In the genomic region with DNA sequence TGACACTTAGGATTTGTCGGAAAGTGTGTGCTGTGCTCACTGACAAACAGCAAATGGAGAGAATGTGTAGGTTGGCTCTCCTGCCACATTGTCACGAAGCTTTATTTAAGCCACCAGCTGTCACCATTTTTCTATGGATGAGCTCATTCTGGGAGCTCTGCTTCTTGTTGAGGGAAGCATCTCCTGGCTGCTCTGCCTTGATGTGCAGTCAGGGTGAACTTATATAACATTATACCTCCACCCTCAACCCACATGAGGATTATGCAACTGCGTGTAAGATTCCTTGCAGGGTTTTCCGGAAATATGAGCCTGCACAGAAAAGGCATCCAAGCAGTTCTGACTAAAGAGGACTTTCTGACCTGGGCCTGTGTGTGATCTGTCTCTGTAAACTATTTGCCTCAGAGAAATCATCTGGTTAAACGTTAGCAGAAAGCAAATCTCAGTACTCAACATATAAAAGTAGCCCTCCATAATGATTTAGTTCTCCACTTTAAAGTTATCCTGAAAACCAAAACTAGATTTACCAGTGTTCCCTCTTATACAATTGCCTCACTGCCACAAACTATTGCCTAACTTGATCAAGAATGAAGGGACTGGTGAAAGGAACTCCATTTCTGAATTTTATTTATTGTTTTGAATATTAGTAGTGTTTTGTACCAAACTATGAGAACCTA, we compare ENCODE assay signal across 10 mouse cellular contexts. TPM values are rescaled to one million over a fixed set of nuclear protein-coding genes. Genes with fewer than 3 reads are reported as not detected.
A peak's percentile ranks its signal among the peaks of the same experiment; 100 is the strongest.
DNase-seq lines count a peak whose midpoint lies in the region; ATAC-seq and TF ChIP-seq lines count a peak whose summit lies in the region.
"Had no signal": no experiment of that assay in that cellular context is flagged by ENCODE, and none has a peak within 500 bp of the region (broad histone marks: within the 10 kb centered on the region; RNA-seq: fewer than 3 reads in every experiment).

No protein-coding gene starts in this region.

- H3K36me3 ChIP-seq in kidney, embryonic 15.5 days = no peaks in the 10 kb centered on the region
- no peaks in the 10 kb centered on the region for H3K36me3 ChIP-seq in forebrain, embryonic 13.5 days (ENCODE audit: poor library complexity, severe bottlenecking)
- H3K36me3 ChIP-seq: liver, embryonic 13.5 days had no signal

- H3K4me1 ChIP-seq in embryonic fibroblast, embryonic 13.5 days (ENCODE audit: control insufficient read depth, insufficient read depth, low read length) = no peaks in the 10 kb centered on the region
- H3K4me1 ChIP-seq in kidney, embryonic 15.5 days = peaks cover 5% of the 10 kb centered on the region; the same call in 1 of the 2 replicates
- H3K4me1 ChIP-seq in forebrain, embryonic 13.5 days = no peaks in the 10 kb centered on the region
- H3K4me1 ChIP-seq: liver, embryonic 13.5 days had no signal

- no peak overlapping the region for H3K9ac ChIP-seq in kidney, embryonic 15.5 days
- H3K9ac ChIP-seq in forebrain, embryonic 13.5 days = no peak overlapping the region
- H3K9ac ChIP-seq: liver, embryonic 13.5 days had no signal

- no peak for TF ChIP-seq CTCF in embryonic fibroblast, embryonic 13.5 days (IDR thresholded peaks at IDR 0.05; ENCODE audit: borderline replicate concordance, insufficient read depth, low read length)

- intact Hi-C loops in left cerebral cortex, postnatal 36 days (cut with DNase I) = loop anchor here (5.0 kb wide), 2 partner anchors 59 to 81 kb away; no protein-coding TSS in a partner anchor
- intact Hi-C loops in heart, postnatal 25 days (cut with DNase I) = no loop called here
- intact Hi-C loops in heart, postnatal 36 days (cut with DNase I) = no loop called here

- peak; percentile 70 to 86 for DNase-seq in layer of hippocampus, adult 18-20 months (ENCODE audit: low spot score in 2 of 2)
- DNase-seq in layer of hippocampus, postnatal 25 days (ENCODE audit: extremely low spot score in 1 of 2, low spot score in 1 of 2) = no peak
- peak; percentile 74 to 75 for DNase-seq in left cerebral cortex, postnatal 36 days (ENCODE audit: low spot score in 2 of 2)
- DNase-seq in heart, postnatal 25 days (ENCODE audit: low spot score) = no peak
- no peak for DNase-seq in heart, postnatal 36 days
- DNase-seq: adrenal gland, adult 2 months; liver, embryonic 13.5 days had no signal

- 46% methylated on average over 5 of the region's 5 CpGs for WGBS in kidney, embryonic 15.5 days
- 82% methylated on average over 5 of the region's 5 CpGs for WGBS in forebrain, embryonic 13.5 days

- H3K27ac ChIP-seq in embryonic fibroblast, embryonic 13.5 days (ENCODE audit: insufficient read depth, low read length) = peak overlapping the region; percentile 30
- H3K27ac ChIP-seq in kidney, embryonic 15.5 days = peak overlapping the region; percentile 78
- no peak overlapping the region for H3K27ac ChIP-seq in forebrain, embryonic 13.5 days
- H3K27ac ChIP-seq: liver, embryonic 13.5 days had no signal

- H3K9me3 ChIP-seq in kidney, embryonic 15.5 days (replicated peaks) = no peaks in the 10 kb centered on the region
- no peaks in the 10 kb centered on the region for H3K9me3 ChIP-seq in forebrain, embryonic 13.5 days (replicated peaks)
- H3K9me3 ChIP-seq: liver, embryonic 13.5 days had no signal

- peak; percentile 86 for ATAC-seq in kidney, embryonic 15.5 days (replicated peaks; ENCODE audit: low FRiP score)
- ATAC-seq in forebrain, embryonic 13.5 days = no peak

- H3K4me2 ChIP-seq in kidney, embryonic 15.5 days = no peak overlapping the region
- no peak overlapping the region for H3K4me2 ChIP-seq in forebrain, embryonic 13.5 days
- H3K4me2 ChIP-seq: liver, embryonic 13.5 days had no signal

- H3K4me3 ChIP-seq in embryonic fibroblast, embryonic 13.5 days (ENCODE audit: insufficient read depth, low read length) = no peak overlapping the region
- no peak overlapping the region for H3K4me3 ChIP-seq in kidney, embryonic 15.5 days (replicated peaks)
- H3K4me3 ChIP-seq in forebrain, embryonic 13.5 days = no peak overlapping the region
- H3K4me3 ChIP-seq: liver, embryonic 13.5 days had no signal

- H3K27me3 ChIP-seq in kidney, embryonic 15.5 days = no peaks in the 10 kb centered on the region
- H3K27me3 ChIP-seq in forebrain, embryonic 13.5 days = no peaks in the 10 kb centered on the region
- H3K27me3 ChIP-seq: liver, embryonic 13.5 days had no signal

- TF ChIP-seq POLR2A in embryonic fibroblast, embryonic 13.5 days (IDR thresholded peaks at IDR 0.05; ENCODE audit: low read depth, low read length) = no peak

RNA-seq across cellular contexts. Expression of gene Cobl, which starts 9.0 kb away (rescaled TPM):
- total RNA-seq in layer of hippocampus, adult 18-20 months (2021) = 10 to 100 TPM; 18.0 to 27.4 TPM
- total RNA-seq in layer of hippocampus, postnatal 25 days (2021) = 10 to 100 TPM; 14.2 to 15.8 TPM
- 3.1 and 4.2 TPM in 2 replicates for polyA plus RNA-seq in embryonic fibroblast, embryonic 13.5 days (2011; ENCODE audit: insufficient read length, low read depth, missing spikeins)
- 7.7 and 10.4 TPM in 2 replicates for polyA plus RNA-seq in kidney, embryonic 15.5 days (2015; fragmentation: Nextera tagmentation; extraction: Ambion mirVana)
- 100 to 1,000 TPM; 104 to 125 TPM for total RNA-seq in left cerebral cortex, postnatal 36 days (2021)
- 3.6 and 3.7 TPM in 2 replicates for polyA plus RNA-seq in forebrain, embryonic 13.5 days (2015; fragmentation: Nextera tagmentation; extraction: Ambion mirVana)
- total RNA-seq in heart, postnatal 25 days (2021) = 10 to 100 TPM; 17.4 to 21.9 TPM
- total RNA-seq in heart, postnatal 36 days (2021) = 10 to 100 TPM; 16.7 to 28.2 TPM

Comparison
In these comparisons a context has a peak if more than half of its experiments do, and no peak if none do; other contexts are left out.
1. DNase-seq: peak in layer of hippocampus, adult 18-20 months (2 of 2) and left cerebral cortex, postnatal 36 days (2 of 2); none in layer of hippocampus, postnatal 25 days (0 of 2), heart, postnatal 25 days (single experiment) and heart, postnatal 36 days (0 of 2).